Mouse (Mus musculus) heart, embryonic 12.5 days (tissue): ENCODE measurements around the gene Axin1. TPM values are rescaled to one million over a fixed set of nuclear protein-coding genes. Genes with fewer than 3 reads are reported as not detected.

Experiments
- ATAC-seq: fragments of 200-750 bp; cut with Nextera tagmentation; 2 replicates; pipeline ENCODE4 v1.8.0; 2017; ENCODE audit warnings: moderate TSS enrichment, moderate library complexity; ENCODE audit not compliant: insufficient number of reproducible peaks, low FRiP score
- H3K27ac ChIP-seq: fragments of 300-500 bp; sonication (generic); 2 replicates; pipeline ENCODE4 v1.5.1; 2016; ENCODE audit warnings: mild to moderate bottlenecking, moderate library complexity; ENCODE audit not compliant: poor library complexity, severe bottlenecking
- H3K27me3 ChIP-seq: fragments of 300-500 bp; sonication (generic); replicated peaks from 2 replicates; pipeline ENCODE4 v1.6.1; 2016; ENCODE audit warnings: mild to moderate bottlenecking, moderate library complexity
- H3K36me3 ChIP-seq: fragments of 300-500 bp; sonication (generic); 2 replicates; pipeline ENCODE4 v1.6.1; 2016; ENCODE audit warnings: mild to moderate bottlenecking, moderate library complexity
- H3K4me1 ChIP-seq: fragments of 300-500 bp; sonication (generic); replicated peaks from 2 replicates; pipeline ENCODE4 v1.6.1; 2016; ENCODE audit warnings: mild to moderate bottlenecking
- H3K4me2 ChIP-seq: fragments of 300-500 bp; sonication (generic); 2 replicates; pipeline ENCODE4 v1.6.1; 2016; ENCODE audit warnings: mild to moderate bottlenecking, moderate library complexity
- H3K4me3 ChIP-seq: fragments of 300-500 bp; sonication (generic); 2 replicates; pipeline ENCODE4 v1.5.1; 2016; ENCODE audit warnings: mild to moderate bottlenecking
- H3K9ac ChIP-seq: fragments of 300-500 bp; sonication (generic); 2 replicates; pipeline ENCODE4 v1.6.1; 2016; ENCODE audit warnings: mild to moderate bottlenecking, moderate library complexity
- H3K9me3 ChIP-seq: fragments of 300-500 bp; sonication (generic); replicated peaks from 2 replicates; pipeline ENCODE4 v1.6.1; 2016; ENCODE audit warnings: mild to moderate bottlenecking, moderate library complexity
- WGBS: fragments of 180-500 bp; shearing (Covaris S2); methylation state at CpG from one replicate; pipeline ENCODE4 v1.1.7; 2016; 5-methylcytosine and 5-hydroxymethylcytosine counted together
- polyA plus RNA-seq: library from polyadenylated mRNA; unstranded; fragments of >200 nt; fragmentation: Nextera tagmentation; extraction: Ambion mirVana; gene quantifications from 2 replicates; pipeline ENCODE4 v1.2.1, GENCODE M21; 2016

Gene Axin1
- polyA plus RNA-seq, 1 experiment from 2014 or later: 11.7 TPM

GRCm38 (mm10) chr17:26221508-26221907, 83.0 kb downstream of the Axin1 start:
- Histone ChIP-seq H3K4me3 (no peak overlapping the region), H3K9me3 (no peaks in the 10 kb centered on the region), H3K4me2 (no peak overlapping the region), H3K36me3 (peaks cover 3% of the 10 kb centered on the region; the same call in 1 of the 2 replicates), H3K27me3 (no peaks in the 10 kb centered on the region), H3K4me1 (0 out of 2 replicates have a peak, but pooled peaks cover 7% of the 10 kb centered on the region), H3K9ac (no peak overlapping the region), H3K27ac (no peak overlapping the region)
- ATAC-seq: no peak
- 68% methylated on average over 2 of the region's 2 CpGs for WGBS

- Histone ChIP-seq H3K4me2 (no peak overlapping the region), H3K9me3 (no peaks in the 10 kb centered on the region), H3K4me1 (0 out of 2 replicates have a peak, but pooled peaks cover 7% of the 10 kb centered on the region), H3K36me3 (peaks cover under 1% of the 10 kb centered on the region; the same call in 1 of the 2 replicates), H3K27ac (no peak overlapping the region), H3K4me3 (no peak overlapping the region), H3K9ac (no peak overlapping the region), H3K27me3 (no peaks in the 10 kb centered on the region)
- 66% methylated on average over 12 of the region's 12 CpGs for WGBS
- no peak for ATAC-seq
These were observed 86.7 kb downstream of the Axin1 start for GRCm38 (mm10) chr17:26225150-26225549.

GRCm38 (mm10) chr17:26229776-26230175, 91.3 kb downstream of the Axin1 start:
- no peak overlapping the region for H3K4me3 ChIP-seq
- H3K9ac ChIP-seq: no peak overlapping the region
- no peak for ATAC-seq
- H3K4me1 ChIP-seq: 0 out of 2 replicates have a peak, but pooled peaks cover 7% of the 10 kb centered on the region
- H3K36me3 ChIP-seq: no peaks in the 10 kb centered on the region
- H3K27ac ChIP-seq: no peak overlapping the region
- no peak overlapping the region for H3K4me2 ChIP-seq
- no peaks in the 10 kb centered on the region for H3K9me3 ChIP-seq
- no peaks in the 10 kb centered on the region for H3K27me3 ChIP-seq
- WGBS: 82% methylated on average over 5 of the region's 5 CpGs

DNA sequence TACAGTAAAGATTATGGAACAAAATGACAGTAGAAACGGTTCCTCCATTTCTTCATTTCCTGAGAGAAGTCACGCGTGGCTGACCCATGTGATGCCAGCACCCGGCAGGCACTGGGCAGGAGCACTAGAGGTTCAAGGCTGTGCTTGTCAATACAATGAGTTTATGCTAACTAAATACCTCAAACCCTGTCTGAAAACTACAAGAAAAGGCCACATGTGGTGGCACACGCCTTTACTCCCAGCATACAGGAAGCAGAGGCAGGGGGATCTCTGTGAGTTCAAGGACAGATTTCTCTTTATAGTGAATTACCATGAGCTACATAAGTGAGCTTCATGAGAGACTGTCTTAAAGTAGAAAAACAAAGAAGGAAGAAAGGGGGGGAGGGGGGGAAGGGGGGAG, 92.7 kb downstream of the Axin1 start:
- no peaks in the 10 kb centered on the region for H3K4me1 ChIP-seq
- ATAC-seq: no peak
- no peak overlapping the region for H3K4me3 ChIP-seq
- no peaks in the 10 kb centered on the region for H3K27me3 ChIP-seq
- H3K9ac ChIP-seq: no peak overlapping the region
- H3K27ac ChIP-seq: no peak overlapping the region
- no peaks in the 10 kb centered on the region for H3K36me3 ChIP-seq
- H3K9me3 ChIP-seq: no peaks in the 10 kb centered on the region
- 83% methylated on average over 5 of the region's 5 CpGs for WGBS
- no peak overlapping the region for H3K4me2 ChIP-seq

DNA sequence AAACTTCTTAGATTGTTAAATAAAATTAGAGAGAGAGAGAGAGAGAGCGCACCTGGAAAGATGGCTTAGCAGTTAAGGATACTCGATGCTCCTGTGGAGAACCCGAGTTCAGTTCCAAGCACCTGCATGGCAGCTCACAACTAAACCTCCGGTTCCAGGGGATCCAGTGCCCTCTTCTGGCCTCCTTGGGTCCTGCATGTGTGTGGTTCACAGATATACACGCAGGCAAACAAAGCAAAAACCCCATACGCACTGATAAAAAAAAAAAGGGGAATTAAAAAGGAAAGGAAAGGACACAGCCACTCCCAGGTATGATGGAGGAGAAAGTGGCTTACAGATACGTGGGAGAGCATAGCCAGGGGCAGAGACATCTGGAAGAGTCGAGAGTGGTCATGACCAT, 94.4 kb downstream of the Axin1 start:
- Histone ChIP-seq H3K4me2 (no peak overlapping the region), H3K4me1 (no peaks in the 10 kb centered on the region), H3K4me3 (no peak overlapping the region), H3K27ac (no peak overlapping the region), H3K9me3 (no peaks in the 10 kb centered on the region), H3K36me3 (no peaks in the 10 kb centered on the region), H3K27me3 (no peaks in the 10 kb centered on the region), H3K9ac (no peak overlapping the region)
- no peak for ATAC-seq
- WGBS: 69% methylated on average over 8 of the region's 8 CpGs

GRCm38 (mm10) chr17:26234386-26234785, 95.9 kb downstream of the Axin1 start:
- H3K27ac ChIP-seq: no peak overlapping the region
- no peak for ATAC-seq
- H3K4me1 ChIP-seq: no peaks in the 10 kb centered on the region
- no peaks in the 10 kb centered on the region for H3K36me3 ChIP-seq
- no peak overlapping the region for H3K4me2 ChIP-seq
- H3K9me3 ChIP-seq: no peaks in the 10 kb centered on the region
- no peaks in the 10 kb centered on the region for H3K27me3 ChIP-seq
- no peak overlapping the region for H3K9ac ChIP-seq
- H3K4me3 ChIP-seq: no peak overlapping the region
- 88% methylated on average over 8 of the region's 8 CpGs for WGBS

DNA sequence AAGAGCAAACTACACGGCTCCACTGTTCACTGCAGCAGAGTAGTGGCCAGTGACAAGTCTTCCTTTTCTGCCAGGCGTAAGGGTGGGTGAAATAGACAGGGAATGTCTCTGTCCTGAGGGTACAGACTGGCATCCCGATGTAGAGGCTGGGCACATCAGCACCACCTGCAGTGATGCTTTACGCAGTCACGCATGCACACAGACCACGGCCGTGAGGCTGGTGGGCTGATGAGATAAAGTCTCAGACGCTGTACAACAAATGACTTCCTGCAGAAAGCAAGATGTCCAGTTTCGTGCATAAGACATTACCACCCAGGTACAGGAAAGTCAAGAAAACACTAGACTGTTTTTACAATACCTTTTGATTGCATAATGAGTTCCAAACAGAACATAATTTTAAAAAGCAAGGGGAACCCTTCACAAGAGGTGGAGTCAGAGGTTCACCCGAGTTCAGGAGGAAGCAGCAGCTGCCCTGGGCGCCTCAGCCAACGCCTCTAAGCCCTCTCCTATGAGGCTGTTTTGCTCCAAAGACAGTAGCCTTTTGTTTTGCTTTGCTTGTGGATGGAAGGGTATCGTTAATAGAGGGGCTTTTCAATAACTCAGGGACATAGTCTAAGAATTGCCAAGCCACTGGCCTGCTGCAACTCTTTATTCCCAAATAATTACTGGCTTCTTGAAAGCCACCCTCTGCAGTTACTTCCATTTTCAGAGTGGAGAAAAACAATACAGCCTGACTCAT, 96.8 kb downstream of the Axin1 start:
- no peak for ATAC-seq
- H3K4me2 ChIP-seq: no peak overlapping the region
- H3K4me1 ChIP-seq: no peaks in the 10 kb centered on the region
- no peak overlapping the region for H3K9ac ChIP-seq
- no peaks in the 10 kb centered on the region for H3K36me3 ChIP-seq
- 61% methylated on average over 13 of the region's 13 CpGs for WGBS
- H3K9me3 ChIP-seq: no peaks in the 10 kb centered on the region
- H3K27me3 ChIP-seq: no peaks in the 10 kb centered on the region
- no peak overlapping the region for H3K4me3 ChIP-seq
- no peak overlapping the region for H3K27ac ChIP-seq

- Histone ChIP-seq H3K4me1 (peaks cover 8% of the 10 kb centered on the region), H3K4me3 (no peak overlapping the region), H3K36me3 (no peaks in the 10 kb centered on the region), H3K9me3 (no peaks in the 10 kb centered on the region), H3K27ac (no peak overlapping the region), H3K27me3 (no peaks in the 10 kb centered on the region), H3K4me2 (no peak overlapping the region), H3K9ac (no peak overlapping the region)
- WGBS: 79% methylated on average over 10 of the region's 10 CpGs
- ATAC-seq: no peak
These were observed 99.2 kb downstream of the Axin1 start for GRCm38 (mm10) chr17:26237667-26238066.

DNA sequence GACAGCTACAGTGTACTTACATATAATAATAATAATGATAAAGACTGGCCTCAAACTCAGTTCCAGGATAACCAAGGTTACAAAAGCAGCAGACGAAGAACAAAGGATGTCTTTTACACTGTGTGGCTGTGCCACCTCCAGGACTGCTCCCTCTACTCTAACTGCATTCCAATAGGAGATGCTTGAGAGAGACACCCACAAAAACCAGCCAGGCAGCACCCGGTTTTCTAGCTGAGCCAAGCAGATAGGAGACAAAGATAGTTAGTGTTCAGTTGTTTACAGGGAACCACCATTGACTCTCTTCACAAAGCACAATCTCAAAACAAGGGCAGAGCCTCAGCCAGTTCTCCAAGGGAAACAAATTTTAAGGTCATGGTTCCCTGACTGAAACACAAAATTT, 101.1 kb downstream of the Axin1 start:
- Histone ChIP-seq H3K36me3 (no peaks in the 10 kb centered on the region), H3K4me3 (no peak overlapping the region), H3K4me1 (peaks cover 15% of the 10 kb centered on the region), H3K9ac (no peak overlapping the region), H3K9me3 (no peaks in the 10 kb centered on the region), H3K4me2 (no peak overlapping the region), H3K27ac (no peak overlapping the region), H3K27me3 (no peaks in the 10 kb centered on the region)
- ATAC-seq: no peak
- WGBS: 61% methylated on average over 2 of the region's 2 CpGs

DNA sequence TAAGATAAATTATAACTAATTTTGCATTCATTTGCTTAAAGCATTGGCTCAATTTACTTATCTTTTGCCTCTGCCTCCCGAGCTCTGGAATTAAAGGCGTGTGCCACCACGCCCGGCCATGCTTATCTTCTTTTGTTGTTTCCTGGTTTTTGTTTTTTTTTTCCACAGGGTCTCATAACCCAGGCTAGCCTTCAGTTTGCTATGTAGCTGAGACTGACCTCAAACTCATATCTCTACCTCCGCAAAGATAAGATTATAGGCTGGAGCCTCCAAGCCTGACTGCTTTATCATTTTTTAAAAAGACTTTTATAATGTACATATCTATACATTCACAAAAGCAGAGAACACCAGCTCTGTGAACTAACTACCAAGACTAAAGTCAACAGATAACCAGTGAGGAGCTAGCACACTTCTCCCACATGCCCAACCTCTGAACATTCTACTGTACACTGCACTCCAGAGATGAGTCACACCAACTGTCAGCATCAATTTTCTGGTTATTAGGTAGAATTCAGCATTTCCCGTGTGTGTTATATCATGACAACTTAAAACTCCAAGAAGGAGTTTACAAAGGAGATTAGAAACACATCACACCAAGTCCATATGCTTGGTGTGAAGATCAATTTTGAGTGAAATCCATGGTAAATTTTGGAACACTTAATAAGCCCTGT, 101.8 kb downstream of the Axin1 start:
- 46% methylated on average over 6 of the region's 6 CpGs for WGBS
- H3K4me1 ChIP-seq: peaks cover 16% of the 10 kb centered on the region
- no peak for ATAC-seq
- H3K9ac ChIP-seq: no peak overlapping the region
- no peaks in the 10 kb centered on the region for H3K36me3 ChIP-seq
- no peaks in the 10 kb centered on the region for H3K9me3 ChIP-seq
- H3K4me2 ChIP-seq: no peak overlapping the region
- no peak overlapping the region for H3K27ac ChIP-seq
- H3K27me3 ChIP-seq: no peaks in the 10 kb centered on the region
- H3K4me3 ChIP-seq: no peak overlapping the region

GRCm38 (mm10) chr17:26240990-26241389, 102.5 kb downstream of the Axin1 start:
- peaks cover 16% of the 10 kb centered on the region for H3K4me1 ChIP-seq
- H3K27me3 ChIP-seq: no peaks in the 10 kb centered on the region
- H3K4me2 ChIP-seq: no peak overlapping the region
- H3K4me3 ChIP-seq: no peak overlapping the region
- no peak overlapping the region for H3K9ac ChIP-seq
- no peaks in the 10 kb centered on the region for H3K9me3 ChIP-seq
- no peaks in the 10 kb centered on the region for H3K36me3 ChIP-seq
- H3K27ac ChIP-seq: no peak overlapping the region
- 70% methylated on average over 6 of the region's 6 CpGs for WGBS
- no peak for ATAC-seq
